Mouse (Mus musculus): ENCODE measurements around the gene Taf3. TPM values are rescaled to one million over a fixed set of nuclear protein-coding genes. Genes with fewer than 3 reads are reported as not detected.

Gene Taf3
- total and polyA plus RNA-seq, 3 experiments = 3.0 to 8.6 (median 8.2) TPM

DNA sequence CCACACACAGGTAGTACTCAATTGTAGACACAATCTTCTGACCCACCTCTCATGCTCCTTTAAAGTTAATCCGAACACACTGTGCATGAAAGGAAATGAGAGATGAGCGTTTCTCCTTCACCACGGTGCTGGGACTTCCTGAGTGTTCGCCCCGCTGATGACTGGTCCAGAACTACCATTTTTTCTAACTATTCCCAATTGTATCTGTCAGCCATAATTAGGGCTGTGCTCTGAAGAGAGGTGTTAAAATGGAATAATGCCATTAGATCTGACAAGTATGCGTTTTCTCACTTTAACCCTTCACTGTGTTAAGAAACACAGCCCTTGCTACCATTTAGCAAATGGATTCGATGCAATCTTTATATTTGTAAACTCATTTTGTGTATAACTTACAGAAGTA is 18.6 kb downstream of the Taf3 start:
- Histone ChIP-seq H3K4me1 (ENCODE audit: control insufficient read depth, insufficient read depth, low read length) (peaks cover 2% of the 10 kb centered on the region), H3K79me2 (replicated peaks; ENCODE audit: control insufficient read depth, insufficient read depth, low read length) (peaks cover 2% of the 10 kb centered on the region; the same call in 1 of the 2 replicates), H3K27ac (no peak overlapping the region), H3K27me3 (ENCODE audit: control insufficient read depth, insufficient read depth, low read length) (no peaks in the 10 kb centered on the region), H3K4me3 (no peak overlapping the region), H3K36me3 (ENCODE audit: control insufficient read depth, insufficient read depth, low read length) (no peaks in the 10 kb centered on the region; the same call in 1 of the 2 replicates), H3K9ac (ENCODE audit: low read depth, low read length) (no peak overlapping the region)
- DNase-seq = no peak
- 63% methylated on average over 7 of the region's 7 CpGs for WGBS
- TF ChIP-seq POLR2A (IDR thresholded peaks at IDR 0.05; ENCODE audit: insufficient read depth, low read depth, low read length) (no peak), EP300 (IDR thresholded peaks at IDR 0.05; ENCODE audit: insufficient read depth, low read depth, low read length) (no peak), CTCF (IDR thresholded peaks at IDR 0.05) (no peak)
- intact Hi-C loops (cut with DNase I) = no loop called here

GRCm38 (mm10) chr2:10024264-10024663 is 24.1 kb downstream of the Taf3 start:
- intact Hi-C loops (cut with DNase I) = no loop called here
- no peak overlapping the region for H3K9ac ChIP-seq (ENCODE audit: low read depth, low read length)
- H3K27ac ChIP-seq = no peak overlapping the region
- peaks cover 2% of the 10 kb centered on the region; the same call in 1 of the 2 replicates for H3K79me2 ChIP-seq (replicated peaks; ENCODE audit: control insufficient read depth, insufficient read depth, low read length)
- 70% methylated on average over 6 of the region's 6 CpGs for WGBS
- no peak overlapping the region for H3K4me3 ChIP-seq
- H3K36me3 ChIP-seq (ENCODE audit: control insufficient read depth, insufficient read depth, low read length) = no peaks in the 10 kb centered on the region
- no peak for DNase-seq
- H3K27me3 ChIP-seq (ENCODE audit: control insufficient read depth, insufficient read depth, low read length) = no peaks in the 10 kb centered on the region
- TF ChIP-seq EP300 (IDR thresholded peaks at IDR 0.05; ENCODE audit: insufficient read depth, low read depth, low read length) = no peak
- TF ChIP-seq POLR2A (IDR thresholded peaks at IDR 0.05; ENCODE audit: insufficient read depth, low read depth, low read length) = no peak
- no peak for TF ChIP-seq CTCF (IDR thresholded peaks at IDR 0.05)
- no peaks in the 10 kb centered on the region; the same call in 1 of the 2 replicates for H3K4me1 ChIP-seq (ENCODE audit: control insufficient read depth, insufficient read depth, low read length)

- 83% methylated on average over 11 of the region's 11 CpGs for WGBS
- no peak for TF ChIP-seq POLR2A (IDR thresholded peaks at IDR 0.05; ENCODE audit: insufficient read depth, low read depth, low read length)
- TF ChIP-seq EP300 (IDR thresholded peaks at IDR 0.05; ENCODE audit: insufficient read depth, low read depth, low read length) = no peak
- no peak for TF ChIP-seq CTCF (IDR thresholded peaks at IDR 0.05)
- intact Hi-C loops (cut with DNase I) = no loop called here
Measured at GRCm38 (mm10) chr2:10021296-10021695, 27.1 kb downstream of the Taf3 start.

DNA sequence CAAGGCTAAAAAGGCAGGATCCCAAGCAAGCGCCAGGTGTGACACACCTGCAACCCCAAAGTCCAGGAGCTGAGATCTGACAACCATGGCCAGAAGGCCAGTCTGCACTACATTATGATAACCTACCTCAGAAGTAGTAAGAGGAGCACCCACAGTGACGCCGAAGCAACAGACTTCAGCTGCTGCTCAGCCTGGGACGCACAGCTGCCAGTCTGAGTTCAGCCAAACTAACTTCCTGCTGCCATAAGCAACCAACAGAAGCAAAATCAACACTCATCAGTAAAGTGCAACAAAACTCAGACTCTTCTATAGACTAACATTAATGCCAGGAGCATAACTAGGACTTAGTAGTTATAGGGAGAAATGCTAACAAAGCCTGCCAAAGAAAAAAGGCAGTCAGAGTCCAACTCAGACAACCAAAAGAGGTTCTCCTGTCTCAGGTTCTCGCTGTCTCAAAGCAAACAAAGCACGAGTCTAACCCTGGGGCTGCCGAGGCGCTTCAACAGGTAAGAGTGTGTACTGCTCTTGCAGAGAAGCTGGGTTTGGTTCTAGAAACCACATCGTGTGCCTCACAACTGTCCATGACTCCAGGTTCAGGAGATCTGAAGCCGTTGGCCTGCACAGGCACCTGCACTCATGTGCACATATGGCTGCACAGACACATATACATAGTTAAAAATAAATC is 33.3 kb downstream of the Taf3 start:
- Histone ChIP-seq H3K9ac (ENCODE audit: low read depth, low read length) (no peak overlapping the region), H3K4me1 (ENCODE audit: control insufficient read depth, insufficient read depth, low read length) (peaks cover 1% of the 10 kb centered on the region; the same call in 1 of the 2 replicates), H3K79me2 (replicated peaks; ENCODE audit: control insufficient read depth, insufficient read depth, low read length) (no peaks in the 10 kb centered on the region), H3K4me3 (no peak overlapping the region), H3K27ac (no peak overlapping the region), H3K36me3 (ENCODE audit: control insufficient read depth, insufficient read depth, low read length) (no peaks in the 10 kb centered on the region), H3K27me3 (ENCODE audit: control insufficient read depth, insufficient read depth, low read length) (no peaks in the 10 kb centered on the region)
- TF ChIP-seq EP300 (IDR thresholded peaks at IDR 0.05; ENCODE audit: insufficient read depth, low read depth, low read length) (no peak), POLR2A (IDR thresholded peaks at IDR 0.05; ENCODE audit: insufficient read depth, low read depth, low read length) (no peak), CTCF (IDR thresholded peaks at IDR 0.05) (no peak)
- 82% methylated on average over 10 of the region's 10 CpGs for WGBS
- DNase-seq = no peak
- intact Hi-C loops (cut with DNase I) = no loop called here

More at GRCm38 (mm10) chr2:10021296-10021695, 27.1 kb downstream of the Taf3 start:
- Histone ChIP-seq H3K27ac (no peak overlapping the region), H3K9ac (ENCODE audit: low read depth, low read length) (no peak overlapping the region), H3K4me1 (ENCODE audit: control insufficient read depth, insufficient read depth, low read length) (peaks cover 1% of the 10 kb centered on the region; the same call in 1 of the 2 replicates), H3K4me3 (no peak overlapping the region), H3K27me3 (ENCODE audit: control insufficient read depth, insufficient read depth, low read length) (no peaks in the 10 kb centered on the region), H3K36me3 (ENCODE audit: control insufficient read depth, insufficient read depth, low read length) (no peaks in the 10 kb centered on the region), H3K79me2 (replicated peaks; ENCODE audit: control insufficient read depth, insufficient read depth, low read length) (no peaks in the 10 kb centered on the region)
- DNase-seq = peak in 1 of 2 experiments; percentile 12

GRCm38 (mm10) chr2:10010263-10010909 is 38.0 kb downstream of the Taf3 start:
- Histone ChIP-seq H3K4me1 (ENCODE audit: control insufficient read depth, insufficient read depth, low read length) (no peaks in the 10 kb centered on the region), H3K79me2 (replicated peaks; ENCODE audit: control insufficient read depth, insufficient read depth, low read length) (no peaks in the 10 kb centered on the region), H3K9ac (ENCODE audit: low read depth, low read length) (no peak overlapping the region), H3K27me3 (ENCODE audit: control insufficient read depth, insufficient read depth, low read length) (no peaks in the 10 kb centered on the region), H3K4me3 (no peak overlapping the region), H3K36me3 (ENCODE audit: control insufficient read depth, insufficient read depth, low read length) (no peaks in the 10 kb centered on the region), H3K27ac (no peak overlapping the region)
- intact Hi-C loops (cut with DNase I) = loop anchor here (2.0 kb wide), 2 partner anchors 68 to 1258 kb away; no protein-coding TSS in a partner anchor
- no peak for TF ChIP-seq EP300 (IDR thresholded peaks at IDR 0.05; ENCODE audit: insufficient read depth, low read depth, low read length)
- peak; percentile 89 for TF ChIP-seq CTCF (IDR thresholded peaks at IDR 0.05)
- WGBS = 41% methylated on average over 7 of the region's 7 CpGs
- no peak for DNase-seq
